8 mouse cellular contexts compared by ENCODE assay signal in genomic region chr19:10134692-10135091, GRCm38 (mm10). TPM values are rescaled to one million over a fixed set of nuclear protein-coding genes. Genes with fewer than 3 reads are reported as not detected.
DNase-seq lines count a peak whose midpoint lies in the region; TF ChIP-seq lines count a peak whose summit lies in the region.

No protein-coding gene starts in this region.

- H3K36me3 ChIP-seq in myocyte (ENCODE audit: control insufficient read depth, insufficient read depth), result no peaks in the 10 kb centered on the region

- H3K79me2 ChIP-seq in myocyte (ENCODE audit: control insufficient read depth, insufficient read depth), result no peaks in the 10 kb centered on the region

- TF ChIP-seq POLR2A in myocyte (IDR thresholded peaks at IDR 0.05; ENCODE audit: insufficient read length, low read depth), result no peak

- intact Hi-C loops in gastrocnemius, postnatal 14 days (cut with DNase I; ENCODE audit: low total_unique reads), result no loop called here

- peak; percentile 13 to 20 for DNase-seq in cerebellum, postnatal 14 days
- DNase-seq in cerebellum, adult 11 months, result no peak
- DNase-seq in gastrocnemius, postnatal 14 days, result peak; percentile 84
- DNase-seq in kidney, adult 9 months, result peak; percentile 62
- no peak for DNase-seq in layer of hippocampus, adult 18-20 months (ENCODE audit: low spot score in 2 of 2)
- DNase-seq in spleen, adult 12 weeks (ENCODE audit: low spot score), result no peak
- DNase-seq in retina, postnatal 1 day, result no peak

- H3ac ChIP-seq in myocyte (ENCODE audit: control insufficient read depth, insufficient read length), result no peak overlapping the region

- H3K4me2 ChIP-seq in myocyte (ENCODE audit: low read depth), result peak overlapping the region; percentile 52

- H3K4me3 ChIP-seq in myocyte, result no peak overlapping the region

- no peaks in the 10 kb centered on the region for H3K27me3 ChIP-seq in myocyte (ENCODE audit: control insufficient read depth, insufficient read depth, insufficient read length)

TF ChIP-seq in myocyte, 11 proteins besides CTCF, POLR2A, EP300 and RAD21:
- no peak for TF ChIP-seq CEBPB (IDR thresholded peaks at IDR 0.05; ENCODE audit: insufficient read depth, poor library complexity, severe bottlenecking)
- peak in 2 of 3 experiments; percentile 38 to 64 for TF ChIP-seq MYOD1 (IDR thresholded peaks at IDR 0.05; ENCODE audit: control insufficient read depth in 1 of 3, insufficient read length in 2 of 3, low read depth in 2 of 3)
- peak; percentile 15 for TF ChIP-seq TCF12 (IDR thresholded peaks at IDR 0.05; ENCODE audit: insufficient read depth, poor library complexity, severe bottlenecking)
- TF ChIP-seq SRF (IDR thresholded peaks at IDR 0.05; ENCODE audit: control insufficient read depth, insufficient read length, low read depth), result peak; percentile 92
- no peak for TF ChIP-seq MYOG (IDR thresholded peaks at IDR 0.05; ENCODE audit: control insufficient read depth in 1 of 3, insufficient read depth in 1 of 3, insufficient read length in 2 of 3, low read depth in 2 of 3)

RNA-seq across cellular contexts. Expression of gene Fads2, which starts 33.1 kb away (rescaled TPM):
- total RNA-seq in gastrocnemius, postnatal 14 days (2021), result 10 to 100 TPM in 1 of 2 experiments, 1 to 10 TPM in 1; 6.7 to 11.1 TPM
- 157 TPM for polyA plus RNA-seq in myocyte (2012; fragmentation: generic; extraction: Trizol)
- total RNA-seq in layer of hippocampus, adult 18-20 months (2021), result 100 to 1,000 TPM; 140 to 145 TPM

RNA-seq across cellular contexts. Expression of gene Fads1, which starts 48.0 kb away (rescaled TPM):
- 10 to 100 TPM; 10.5 to 16.5 TPM for total RNA-seq in gastrocnemius, postnatal 14 days (2021)
- 120 TPM for polyA plus RNA-seq in myocyte (2012; fragmentation: generic; extraction: Trizol)
- 100 to 1,000 TPM; 187 to 200 TPM for total RNA-seq in layer of hippocampus, adult 18-20 months (2021)

Comparison
In these comparisons a context has a peak if more than half of its experiments do, and no peak if none do; other contexts are left out.
1. DNase-seq: peak in cerebellum, postnatal 14 days (2 of 2), gastrocnemius, postnatal 14 days (single experiment) and kidney, adult 9 months (single experiment); none in cerebellum, adult 11 months (single experiment), layer of hippocampus, adult 18-20 months (0 of 2), spleen, adult 12 weeks (single experiment) and retina, postnatal 1 day (single experiment).
2. RNA of gene Fads2, which starts 33.1 kb away (total RNA-seq): 140 to 145 TPM in layer of hippocampus, adult 18-20 months; 6.7 to 11.1 TPM in gastrocnemius, postnatal 14 days; every median in the first group is over 10 times any median in the second.
3. RNA of gene Fads1, which starts 48.0 kb away (total RNA-seq): 187 to 200 TPM in layer of hippocampus, adult 18-20 months; 10.5 to 16.5 TPM in gastrocnemius, postnatal 14 days; every median in the first group is over 10 times any median in the second.